20 mouse cellular contexts compared by ENCODE assay signal in genomic region chr11:50736548-50736947, GRCm38 (mm10).
DNase-seq lines count a peak whose midpoint lies in the region; ATAC-seq and TF ChIP-seq lines count a peak whose summit lies in the region.
"Had no signal": no experiment of that assay in that cellular context is flagged by ENCODE, and none has a peak within 500 bp of the region (broad histone marks: within the 10 kb centered on the region; RNA-seq: fewer than 3 reads in every experiment).

No protein-coding gene starts in this region.

- no peak overlapping the region for H3K9ac ChIP-seq in lung, postnatal 0 days (replicated peaks; ENCODE audit: low read depth)

- no peak for TF ChIP-seq EP300 in lung, postnatal 0 days (IDR thresholded peaks at IDR 0.05)

- H3K9me3 ChIP-seq in lung, postnatal 0 days (ENCODE audit: low read length): no peaks in the 10 kb centered on the region

- DNase-seq in lung, postnatal 0 days (ENCODE audit: low spot score): no peak
- DNase-seq in lung, adult 2 months: no peak
- no peak for DNase-seq in spleen, adult 18-20 months
- DNase-seq: adrenal gland, adult 2 months; adrenal gland, adult 8-10 months; adrenal gland, postnatal 10 days; adrenal gland, postnatal 14 days; adrenal gland, postnatal 25 days; adrenal gland, postnatal 36 days; B cell, adult 2 months; cerebellum, adult 11 months; cerebellum, adult 11-12 months; cerebellum, adult 18-20 months had no signal

- no peak for TF ChIP-seq CTCF in lung, postnatal 0 days (IDR thresholded peaks at IDR 0.05)
- TF ChIP-seq CTCF in lung, adult 2 months (IDR thresholded peaks at IDR 0.05; ENCODE audit: insufficient read depth, low read length): no peak

- no peak for TF ChIP-seq POLR2A in lung, adult 2 months (IDR thresholded peaks at IDR 0.05; ENCODE audit: borderline replicate concordance, extremely low read depth, low read depth, low read length)

- H3K36me3 ChIP-seq in lung, postnatal 0 days (ENCODE audit: insufficient read depth, low read length): no peaks in the 10 kb centered on the region
- H3K36me3 ChIP-seq: G1E had no signal

- H3K4me1 ChIP-seq in lung, postnatal 0 days (ENCODE audit: insufficient read depth, low read depth, low read length): no peaks in the 10 kb centered on the region
- no peaks in the 10 kb centered on the region; the same call in 1 of the 2 replicates for H3K4me1 ChIP-seq in lung, adult 2 months (ENCODE audit: control insufficient read depth, insufficient read depth, low read length)

- no peak overlapping the region for H3K4me3 ChIP-seq in lung, postnatal 0 days (ENCODE audit: low read depth, low read length)
- no peak overlapping the region for H3K4me3 ChIP-seq in lung, adult 2 months (replicated peaks; ENCODE audit: extremely low read depth, low read depth, low read length)

- peak; percentile 47; the same call in 1 of the 2 replicates for ATAC-seq in common myeloid progenitor, adult 5-6 weeks (replicated peaks; ENCODE audit: low read depth, poor library complexity, severe bottlenecking)
- peak; percentile 66 for ATAC-seq in granulocyte monocyte progenitor cell, adult 5-6 weeks (replicated peaks; ENCODE audit: poor library complexity, severe bottlenecking)
- peak; percentile 58 for ATAC-seq in megakaryocyte progenitor cell, adult 5-6 weeks (replicated peaks; ENCODE audit: poor library complexity)
- no peak for ATAC-seq in lung, postnatal 0 days
- ATAC-seq: activated CD4-positive, CD25-positive, alpha-beta regulatory T cell, adult 4 months; CD4-positive, CD25-positive, alpha-beta regulatory T cell, adult 4 months; Patski had no signal

- H3K27ac ChIP-seq in lung, postnatal 0 days (ENCODE audit: low read length): no peak overlapping the region

- 84% methylated on average over 1 of the region's 1 CpGs for WGBS in lung, postnatal 0 days
- 87% methylated on average over 1 of the region's 1 CpGs for WGBS in lung, adult 2 months

- H3K4me2 ChIP-seq in lung, postnatal 0 days (replicated peaks; ENCODE audit: low read depth, low read length): no peak overlapping the region

- no peaks in the 10 kb centered on the region for H3K27me3 ChIP-seq in lung, postnatal 0 days (replicated peaks; ENCODE audit: insufficient read depth, low read length)
- H3K27me3 ChIP-seq: Patski had no signal
